Mouse (Mus musculus) lung, adult 2 months (tissue): ENCODE measurements around the gene Gpr75.

Experiments used
- CTCF ChIP-seq: fragments of 200-500 bp; IDR thresholded peaks from 2 replicates; pipeline ENCODE4 v1.5.1; 2011; ENCODE audit warnings: mild to moderate bottlenecking, low read length, control low read depth; ENCODE audit not compliant: insufficient read depth
- POLR2A ChIP-seq: fragments of 200-500 bp; IDR thresholded peaks from 2 replicates; pipeline ENCODE4 v1.6.1; 2011; ENCODE audit warnings: low read depth, mild to moderate bottlenecking, control low read depth, low read length, borderline replicate concordance; ENCODE audit errors: extremely low read depth

- TF ChIP-seq CTCF: no peak
- TF ChIP-seq POLR2A: no peak
Measured at GRCm38 (mm10) chr11:30844355-30844754, 40.8 kb upstream of the Gpr75 start.
